Mouse (Mus musculus) kidney, adult 11 months (tissue): Measurements from ENCODE around the gene Cnnm3.
A peak's percentile ranks its signal among the peaks of the same experiment; 100 is the strongest.

Source experiments
- DNase-seq: peaks from one replicate; pipeline ENCODE4 v3.0.0; 2022

Cnnm3 gene

GRCm38 (mm10) chr1:36538727-36539126 lies 27.1 kb downstream of the Cnnm3 start:
- DNase-seq = no peak

- peak; percentile 97 for DNase-seq
These were observed 27.5 kb downstream of the Cnnm3 start, which contains the start of gene Gm42417 for GRCm38 (mm10) chr1:36539186-36539585. Gene Gm42417 (minus strand): TSS chr1:36539429.

- DNase-seq = no peak
These were observed 28.5 kb downstream of the Cnnm3 start for GRCm38 (mm10) chr1:36540132-36540531.

GRCm38 (mm10) chr1:36540807-36541206 lies 29.1 kb downstream of the Cnnm3 start:
- DNase-seq = no peak

- no peak for DNase-seq
These were observed 30.2 kb downstream of the Cnnm3 start for GRCm38 (mm10) chr1:36541844-36542243.

GRCm38 (mm10) chr1:36542925-36543324 lies 31.3 kb downstream of the Cnnm3 start:
- DNase-seq = no peak

GRCm38 (mm10) chr1:36545382-36545781 lies 33.7 kb downstream of the Cnnm3 start:
- DNase-seq = no peak

GRCm38 (mm10) chr1:36545845-36546600 lies 34.4 kb downstream of the Cnnm3 start:
- DNase-seq = no peak

DNA sequence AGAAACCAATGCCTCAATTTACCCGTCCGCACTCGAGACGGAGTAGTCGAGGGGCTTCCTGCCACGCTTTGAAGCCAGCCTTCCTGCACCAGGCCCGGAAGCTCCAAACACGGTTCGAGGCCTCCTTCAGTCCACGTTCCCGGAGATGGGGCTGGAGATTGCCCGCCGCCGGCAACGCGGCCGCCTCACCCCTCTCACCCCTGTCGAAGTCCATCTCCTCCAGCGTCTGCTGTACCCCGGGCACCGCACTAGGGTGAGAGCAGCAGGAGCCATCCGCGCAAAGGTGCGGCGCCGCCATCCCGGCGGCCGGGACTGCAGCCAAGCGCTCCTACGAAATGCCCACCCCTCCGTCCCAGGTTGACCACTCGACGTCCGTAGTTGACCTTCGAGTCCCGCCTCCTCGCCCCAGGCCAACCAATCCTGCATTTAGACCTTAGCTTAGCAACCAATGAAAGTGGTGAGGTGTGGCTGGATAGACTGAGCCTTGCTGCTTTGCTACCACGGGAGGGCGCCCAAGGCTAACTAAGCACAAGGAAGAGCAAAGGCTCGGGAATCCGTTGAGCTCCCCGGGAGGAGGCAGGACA lies 35.3 kb downstream of the Cnnm3 start, which contains the start of gene Ankrd39:
Gene Ankrd39, minus strand, starts transcription at position 558 of the 584 bp plus-strand sequence.
- DNase-seq = peak; percentile 99

- DNase-seq = no peak
These were observed 36.4 kb downstream of the Cnnm3 start for GRCm38 (mm10) chr1:36547981-36548598.

DNA sequence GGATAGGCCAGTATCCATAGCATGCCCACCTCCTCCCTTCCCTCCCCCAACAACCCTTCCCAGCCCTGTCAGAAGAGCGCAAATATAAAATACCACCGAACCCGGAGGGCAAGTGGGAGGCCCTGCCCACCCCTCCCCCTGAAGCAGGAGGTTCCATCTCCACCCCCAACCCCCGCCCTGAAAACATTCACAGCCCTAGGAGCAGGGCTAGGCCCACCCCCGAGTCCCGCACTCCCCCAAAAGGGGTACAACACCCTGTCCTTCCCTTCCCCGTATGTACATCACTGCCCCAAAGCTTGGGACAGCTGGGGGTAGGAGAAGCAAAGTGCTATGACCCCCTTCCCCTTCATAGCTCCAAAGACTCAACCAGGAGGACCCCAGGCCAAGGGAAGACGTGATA lies 37.1 kb downstream of the Cnnm3 start:
- no peak for DNase-seq

GRCm38 (mm10) chr1:36549491-36549890 lies 37.8 kb downstream of the Cnnm3 start:
- no peak for DNase-seq

- no peak for DNase-seq
These were observed 38.6 kb downstream of the Cnnm3 start for GRCm38 (mm10) chr1:36550075-36550863.

GRCm38 (mm10) chr1:36551904-36552303 lies 40.2 kb downstream of the Cnnm3 start:
- no peak for DNase-seq

GRCm38 (mm10) chr1:36552506-36552905 lies 40.8 kb downstream of the Cnnm3 start:
- DNase-seq = no peak

DNA sequence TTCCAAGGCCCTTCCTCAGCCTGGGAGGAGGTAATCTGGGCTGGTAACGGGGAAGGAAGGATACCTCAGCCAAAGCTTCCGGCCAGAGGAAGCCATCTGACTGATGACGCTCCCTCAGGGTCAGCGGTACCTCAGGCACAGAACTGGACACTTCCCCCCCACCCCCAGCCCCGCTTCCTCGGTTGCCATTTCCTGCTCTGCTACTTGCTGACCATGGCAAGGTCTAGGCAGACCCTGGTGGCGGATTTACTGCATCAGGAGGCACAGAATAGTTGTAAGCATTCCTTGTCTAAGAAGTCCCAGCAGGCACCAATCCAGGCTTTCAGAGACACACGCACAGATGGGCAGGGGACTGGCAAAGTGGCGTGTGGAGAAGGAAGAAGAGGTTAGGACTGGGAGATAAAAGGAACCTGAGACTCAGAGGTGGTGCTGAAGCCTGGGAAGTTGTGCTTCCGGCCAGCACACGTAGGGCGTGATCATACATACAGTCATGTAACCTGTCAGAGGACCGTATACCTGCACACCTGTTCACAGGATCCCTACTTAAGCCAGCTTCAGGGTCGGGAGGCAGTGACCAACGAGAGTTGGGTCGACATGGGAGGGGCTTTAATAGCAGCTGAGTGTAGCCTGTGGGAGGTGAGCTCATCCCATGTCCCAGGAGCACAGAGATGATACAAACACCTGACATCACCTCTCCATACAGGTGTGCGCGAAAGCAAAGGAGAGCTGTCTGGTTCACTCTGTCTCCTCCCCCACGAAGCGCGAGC lies 43.1 kb downstream of the Cnnm3 start:
- DNase-seq = peak; percentile 59

GRCm38 (mm10) chr1:36555798-36556395 lies 44.2 kb downstream of the Cnnm3 start:
- DNase-seq = no peak

- peak; percentile 84 for DNase-seq
These were observed 45.1 kb downstream of the Cnnm3 start for GRCm38 (mm10) chr1:36556553-36557456.

DNA sequence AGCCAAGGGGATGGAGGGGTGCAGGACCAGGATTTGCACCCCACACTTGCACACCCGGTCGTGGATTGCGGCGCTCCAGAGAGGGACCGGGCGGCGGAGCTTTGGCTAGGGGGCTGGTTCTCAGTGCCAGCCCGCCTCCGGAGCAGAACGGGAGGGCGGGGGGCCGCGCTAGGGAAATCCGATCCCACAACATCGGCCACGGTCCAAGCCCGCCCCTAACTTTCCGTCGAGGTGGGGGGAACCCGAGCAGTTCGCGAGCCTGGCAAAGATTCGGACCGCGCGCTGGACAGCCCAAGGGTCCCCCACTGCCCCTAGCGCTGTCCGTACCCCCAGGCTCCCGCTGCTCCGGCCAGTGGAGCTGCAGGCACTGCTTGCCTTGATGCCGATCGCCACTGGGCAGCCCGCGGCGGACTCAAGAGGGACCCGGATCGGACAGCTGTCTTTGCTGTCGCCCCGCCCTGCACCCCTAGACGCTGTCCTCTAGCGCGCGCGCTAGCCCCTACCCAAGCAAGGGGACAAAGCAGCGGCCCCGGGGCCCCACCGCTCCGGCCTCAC lies 45.9 kb downstream of the Cnnm3 start:
- DNase-seq = peak; percentile 71
